Mouse (Mus musculus) heart, adult 9 months (tissue): ENCODE measurements at regions not wholly inside any gene's neighbourhood (a gene's known extent, or its start where the extent isn't known, plus 50 kb on each side); places are given as distances from the start of the nearest gene placed in this dataset.

Experiments
- DNase-seq, 2 experiments: peaks; one replicate each; pipeline ENCODE4 v3.0.0; 2022; ENCODE audit warnings: low spot score in 2 of 2

GRCm38 (mm10) chr14:58208401-58208800 is 138.1 kb downstream of the Fgf9 start:
- DNase-seq = no peak

DNA sequence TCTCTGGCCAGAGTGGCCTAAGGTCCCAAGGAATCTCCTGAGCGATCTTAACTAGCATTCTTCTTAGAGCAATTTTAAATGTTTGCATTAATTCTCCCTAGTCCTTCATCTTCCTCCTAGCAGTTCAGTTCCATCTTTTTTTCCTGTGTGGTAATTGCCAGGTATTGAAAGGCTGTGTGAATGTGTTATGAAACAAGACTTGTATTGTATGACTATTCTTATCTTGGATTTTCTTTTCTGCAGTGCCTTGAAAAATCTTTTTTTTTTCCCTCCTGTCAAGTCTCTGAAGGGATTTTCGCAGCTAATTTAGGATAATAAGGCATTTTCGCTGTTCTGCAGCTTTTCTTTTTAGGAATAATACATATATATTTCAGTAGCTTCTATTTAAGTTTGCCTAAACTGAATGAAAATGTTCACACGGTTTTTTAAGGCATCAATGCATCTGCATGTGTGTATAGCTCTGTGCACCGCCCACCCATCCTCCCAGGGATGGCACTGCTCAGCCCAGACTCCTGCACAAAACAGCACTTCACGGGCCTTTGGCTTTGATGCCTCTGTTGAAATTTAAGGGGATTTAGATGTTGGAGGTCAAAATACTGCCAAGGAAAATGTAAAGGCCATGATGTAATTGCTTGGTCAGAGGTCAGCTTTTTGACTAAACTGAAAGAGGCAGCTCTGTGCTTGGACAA is 132.4 kb downstream of the Fgf9 start:
- no peak for DNase-seq

- DNase-seq = no peak
These were observed 119.6 kb downstream of the Fgf9 start for GRCm38 (mm10) chr14:58189948-58190347.

- DNase-seq = no peak
These were observed 112.5 kb downstream of the Fgf9 start for GRCm38 (mm10) chr14:58182869-58183268.

DNA sequence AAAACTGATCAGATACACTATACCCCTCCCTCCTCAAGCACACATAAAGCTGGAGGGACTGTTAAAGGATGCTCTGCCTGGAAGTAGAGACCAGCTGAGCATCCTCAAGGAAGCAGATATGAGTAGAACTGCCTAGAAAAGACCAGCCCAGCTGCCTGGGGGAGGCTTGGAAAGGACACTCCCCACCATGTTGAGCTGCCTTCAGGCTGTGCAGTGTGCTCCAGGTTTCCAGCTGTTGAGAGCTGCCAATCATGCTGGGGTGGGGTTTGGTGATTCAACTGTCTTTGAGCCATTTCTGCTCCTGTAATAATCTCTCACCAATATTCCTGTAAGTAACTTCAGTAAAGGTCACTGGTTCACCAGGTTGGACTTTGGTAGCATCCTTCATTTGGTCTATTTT is 110.4 kb downstream of the Fgf9 start:
- DNase-seq = no peak

DNA sequence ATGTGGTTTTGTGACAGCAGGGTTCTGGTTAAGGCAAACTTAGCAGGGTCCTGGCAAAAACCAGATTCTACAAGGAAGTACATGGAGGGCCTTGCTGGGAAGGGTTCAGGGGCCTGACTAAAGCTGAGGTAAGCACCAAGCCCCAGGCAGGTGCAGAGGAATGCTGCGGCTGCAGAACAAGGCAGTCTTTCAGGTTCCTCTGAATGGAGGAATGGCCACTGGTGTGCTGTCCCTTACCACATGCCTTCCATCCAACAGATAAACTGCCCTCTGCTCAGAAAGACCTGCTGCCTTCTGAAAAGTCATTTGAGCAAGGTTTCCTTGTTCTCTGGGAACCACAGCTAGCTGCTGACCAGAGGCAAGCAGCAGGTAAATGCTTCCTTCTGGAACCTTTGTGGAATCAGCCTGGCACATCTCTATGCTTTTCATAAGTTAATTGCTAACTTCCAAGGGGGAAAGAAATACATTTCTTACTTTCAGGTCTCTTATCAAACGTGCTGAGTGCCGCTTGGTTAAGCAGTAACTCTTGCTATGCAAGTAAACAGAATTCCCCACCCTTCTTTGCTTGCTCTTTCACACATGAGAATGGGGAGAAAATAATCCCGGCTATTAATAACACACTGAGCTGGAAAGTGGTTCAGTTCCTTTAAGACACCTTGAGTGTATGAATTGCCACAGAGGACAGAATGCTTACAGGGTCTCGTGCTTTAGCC is 105.5 kb downstream of the Fgf9 start:
- DNase-seq = no peak

GRCm38 (mm10) chr14:58174512-58174911 is 104.2 kb downstream of the Fgf9 start:
- no peak for DNase-seq

DNA sequence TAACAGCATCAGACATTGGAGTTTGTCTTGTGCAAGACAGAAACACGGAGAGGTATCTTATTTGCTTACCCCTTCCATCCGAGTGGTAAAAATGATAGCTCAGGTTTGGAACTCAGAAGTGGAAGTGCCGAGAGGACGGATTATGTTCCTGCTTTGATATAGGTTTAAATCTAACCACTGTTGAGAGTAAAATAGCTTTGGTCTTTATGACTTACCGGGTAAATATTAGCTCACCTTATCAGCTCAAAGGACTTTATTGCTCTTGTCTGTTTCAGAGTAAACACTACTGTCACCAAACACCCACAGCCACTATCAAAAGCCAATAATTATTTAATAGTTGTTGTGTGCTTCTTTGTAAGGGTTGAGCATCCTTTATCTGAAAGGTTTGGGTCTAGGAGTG is 98.6 kb downstream of the Fgf9 start:
- DNase-seq = no peak
